ENCODE assay signal across 7 mouse cellular contexts in genomic region chr10:4188614-4189402, GRCm38 (mm10).
A peak's percentile ranks its signal among the peaks of the same experiment; 100 is the strongest.
DNase-seq lines count a peak whose midpoint lies in the region; ATAC-seq and TF ChIP-seq lines count a peak whose summit lies in the region.

No protein-coding gene starts in this region.

- H3K9me3 ChIP-seq in MEL (replicated peaks; ENCODE audit: insufficient read depth, low read length), result no peaks in the 10 kb centered on the region
- H3K9me3 ChIP-seq in kidney, embryonic 14.5 days (ENCODE audit: control insufficient read depth, low read length), result no peaks in the 10 kb centered on the region
- no peaks in the 10 kb centered on the region for H3K9me3 ChIP-seq in midbrain, postnatal 0 days (ENCODE audit: low read length)

- H3K79me2 ChIP-seq in MEL (ENCODE audit: control insufficient read depth, insufficient read depth, low read length, poor library complexity), result no peaks in the 10 kb centered on the region

- no peak overlapping the region for H3K9ac ChIP-seq in MEL (ENCODE audit: control insufficient read depth, low read depth, low read length, poor library complexity, severe bottlenecking)
- H3K9ac ChIP-seq in kidney, embryonic 14.5 days (ENCODE audit: low read depth, low read length), result no peak overlapping the region
- no peak overlapping the region for H3K9ac ChIP-seq in midbrain, postnatal 0 days (replicated peaks; ENCODE audit: low read length, poor library complexity, severe bottlenecking)

- no peaks in the 10 kb centered on the region for H3K27me3 ChIP-seq in MEL (ENCODE audit: control insufficient read depth in 1 of 2, insufficient read depth in 2 of 2, low read length in 2 of 2)
- no peaks in the 10 kb centered on the region for H3K27me3 ChIP-seq in kidney, embryonic 14.5 days (ENCODE audit: control insufficient read depth, insufficient read depth, low read length)
- no peaks in the 10 kb centered on the region for H3K27me3 ChIP-seq in midbrain, postnatal 0 days (ENCODE audit: insufficient read depth, low read length)

- H3K36me3 ChIP-seq in MEL (ENCODE audit: control insufficient read depth in 1 of 2, insufficient read depth in 2 of 2, low read length in 2 of 2), result no peaks in the 10 kb centered on the region
- no peaks in the 10 kb centered on the region for H3K36me3 ChIP-seq in kidney, embryonic 14.5 days (ENCODE audit: control insufficient read depth, insufficient read depth, low read length)
- no peaks in the 10 kb centered on the region for H3K36me3 ChIP-seq in midbrain, postnatal 0 days (ENCODE audit: insufficient read depth, low read length)

- no peak for TF ChIP-seq EP300 in MEL (IDR thresholded peaks at IDR 0.05; ENCODE audit: low read depth in 1 of 2, low read length in 2 of 2)

- DNase-seq in MEL (ENCODE audit: low read depth, low spot score) (peak; percentile 44), ZHBTc4 (ENCODE audit: low read depth, low spot score) (peak; percentile 37)
- peak; percentile 61 for DNase-seq in heart, adult 8-10 months (ENCODE audit: low spot score)
- peak; percentile 47 for DNase-seq in midbrain, postnatal 0 days (ENCODE audit: low spot score)
- no peak for DNase-seq in thymus, postnatal 14 days
- no peak for DNase-seq in natural killer cell, adult 2 months (ENCODE audit: low spot score in 2 of 2)

- no peak for TF ChIP-seq RAD21 in MEL (IDR thresholded peaks at IDR 0.05; ENCODE audit: low read depth, low read length)

- H3K4me2 ChIP-seq in kidney, embryonic 14.5 days (replicated peaks; ENCODE audit: low read depth, low read length), result no peak overlapping the region
- no peak overlapping the region for H3K4me2 ChIP-seq in midbrain, postnatal 0 days (ENCODE audit: low read depth, low read length, poor library complexity, severe bottlenecking)

- TF ChIP-seq CTCF in MEL (IDR thresholded peaks at IDR 0.05 in 2 of 3, conservative IDR thresholded peaks at IDR 0.05 in 1 of 3; ENCODE audit: control insufficient read depth in 1 of 3, insufficient read depth in 1 of 3, low read depth in 2 of 3, low read length in 3 of 3, poor library complexity in 1 of 3, severe bottlenecking in 1 of 3), result no peak
- TF ChIP-seq CTCF in midbrain, postnatal 0 days (IDR thresholded peaks at IDR 0.05), result no peak

- no peak overlapping the region for H3K27ac ChIP-seq in MEL (ENCODE audit: control insufficient read depth, low read depth, low read length)
- no peak overlapping the region for H3K27ac ChIP-seq in kidney, embryonic 14.5 days (ENCODE audit: low read depth, low read length)
- H3K27ac ChIP-seq in midbrain, postnatal 0 days (ENCODE audit: low read depth, low read length), result no peak overlapping the region

- H3K4me1 ChIP-seq in MEL (ENCODE audit: control insufficient read depth in 1 of 2, insufficient read depth in 2 of 2, low read length in 2 of 2), result no peaks in the 10 kb centered on the region
- no peaks in the 10 kb centered on the region for H3K4me1 ChIP-seq in kidney, embryonic 14.5 days (ENCODE audit: control insufficient read depth, insufficient read depth, low read length)
- no peaks in the 10 kb centered on the region for H3K4me1 ChIP-seq in midbrain, postnatal 0 days (ENCODE audit: insufficient read depth, low read length)

- no peak overlapping the region for H3K4me3 ChIP-seq in MEL (ENCODE audit: control insufficient read depth in 1 of 2, insufficient read depth in 1 of 2, low read depth in 2 of 2, low read length in 2 of 2)
- no peak overlapping the region for H3K4me3 ChIP-seq in kidney, embryonic 14.5 days (ENCODE audit: low read length)
- H3K4me3 ChIP-seq in midbrain, postnatal 0 days (ENCODE audit: low read depth, low read length), result no peak overlapping the region

- WGBS in kidney, embryonic 14.5 days, result 86% methylated on average over 18 of the region's 18 CpGs
- 76% methylated on average over 18 of the region's 18 CpGs for WGBS in midbrain, postnatal 0 days

- TF ChIP-seq POLR2A in MEL (IDR thresholded peaks at IDR 0.05; ENCODE audit: control insufficient read depth in 1 of 2, insufficient read depth in 1 of 2, low read depth in 1 of 2, low read length in 2 of 2, poor library complexity in 1 of 2), result no peak

- peak; percentile 39; the same call in 1 of the 2 replicates for ATAC-seq in kidney, embryonic 14.5 days (ENCODE audit: low FRiP score, low TSS enrichment)
- no peak for ATAC-seq in midbrain, postnatal 0 days (ENCODE audit: low FRiP score)

TF ChIP-seq in MEL, 35 proteins besides CTCF, POLR2A, EP300 and RAD21:
- TF ChIP-seq ZKSCAN1 (IDR thresholded peaks at IDR 0.05; ENCODE audit: low read depth, low read length), result no peak
- no peak for TF ChIP-seq BHLHE40 (IDR thresholded peaks at IDR 0.05; ENCODE audit: borderline replicate concordance, low read depth, low read length)
- no peak for TF ChIP-seq UBTF (IDR thresholded peaks at IDR 0.05; ENCODE audit: borderline replicate concordance, insufficient read depth, low read depth, low read length)
- TF ChIP-seq USF1 (IDR thresholded peaks at IDR 0.05; ENCODE audit: low read depth, low read length), result no peak
- TF ChIP-seq SMC3 (IDR thresholded peaks at IDR 0.05; ENCODE audit: low read depth, low read length), result no peak
- TF ChIP-seq ETS1 (IDR thresholded peaks at IDR 0.05; ENCODE audit: low read depth, low read length), result no peak
- TF ChIP-seq E2F4 (IDR thresholded peaks at IDR 0.05; ENCODE audit: borderline replicate concordance, low read depth, low read length), result no peak
- TF ChIP-seq JUND (IDR thresholded peaks at IDR 0.05; ENCODE audit: low read depth, low read length), result no peak
- no peak for TF ChIP-seq USF2 (IDR thresholded peaks at IDR 0.05; ENCODE audit: borderline replicate concordance in 1 of 2, insufficient read depth in 1 of 2, low read depth in 1 of 2, low read length in 2 of 2)

Comparison
In these comparisons a context has a peak if more than half of its experiments do, and no peak if none do; other contexts are left out.
1. DNase-seq: peak in MEL (single experiment), ZHBTc4 (single experiment), heart, adult 8-10 months (single experiment) and midbrain, postnatal 0 days (single experiment); none in thymus, postnatal 14 days (single experiment) and natural killer cell, adult 2 months (0 of 2).